Mouse (Mus musculus) liver, embryonic 14.5 days (tissue): ENCODE measurements around the gene Dynlt1f. TPM values are rescaled to one million over a fixed set of nuclear protein-coding genes. Genes with fewer than 3 reads are reported as not detected.
"Not testable (repeated sequence)": the region's sequence is repeated elsewhere in the genome, so short reads cannot be mapped to it uniquely, and the experiment has no call there.

Experiments used
- ATAC-seq: fragments of 200-750 bp; cut with Nextera tagmentation; 2 replicates; pipeline ENCODE4 v1.8.0; 2017; ENCODE audit warnings: moderate number of reproducible peaks, mild to moderate bottlenecking, moderate library complexity; ENCODE audit not compliant: insufficient read depth
- DNase-seq, 3 experiments: peaks; one replicate each; pipeline ENCODE4 v3.0.0-alpha.2; 2012 to 2013; ENCODE audit warnings: low read depth in 3 of 3, low spot score in 3 of 3
- H3K27ac ChIP-seq: fragments of 300-500 bp; sonication (generic); 2 replicates; pipeline ENCODE4 v1.5.1; 2014; ENCODE audit warnings: moderate library complexity, mild to moderate bottlenecking, control low read depth, inconsistent platforms
- H3K27me3 ChIP-seq: fragments of 300-500 bp; sonication (generic); 2 replicates; pipeline ENCODE4 v1.6.1; 2014; ENCODE audit warnings: mild to moderate bottlenecking, low read length, moderate library complexity; ENCODE audit not compliant: control insufficient read depth, insufficient read depth
- H3K36me3 ChIP-seq: fragments of 300-500 bp; sonication (generic); replicated peaks from 2 replicates; pipeline ENCODE4 v1.6.1; 2014; ENCODE audit warnings: low read depth; ENCODE audit not compliant: control insufficient read depth, insufficient read depth
- H3K4me1 ChIP-seq, 2 experiments: fragments of 200-500 bp in 1 of 2; fragments of 300-500 bp in 1 of 2; sonication (generic) in 1 of 2; replicated peaks; 2 replicates each; pipeline ENCODE4 v1.6.1; 2012 to 2014; ENCODE audit warnings: antibody characterized with exemption in 1 of 2, inconsistent platforms in 1 of 2, low read length in 1 of 2; ENCODE audit not compliant: control insufficient read depth in 2 of 2, insufficient read depth in 2 of 2
- H3K4me2 ChIP-seq: fragments of 300-500 bp; sonication (generic); 2 replicates; pipeline ENCODE4 v1.6.1; 2014; ENCODE audit warnings: low read depth, mild to moderate bottlenecking, control low read depth, moderate library complexity
- H3K4me3 ChIP-seq, 2 experiments: fragments of 200-500 bp in 1 of 2; fragments of 300-500 bp in 1 of 2; sonication (generic) in 1 of 2; 2 replicates each; pipeline ENCODE4 v1.5.1; 2012 to 2014; ENCODE audit warnings: low read depth in 2 of 2, low read length in 2 of 2, mild to moderate bottlenecking in 2 of 2, control low read depth in 1 of 2, inconsistent platforms in 1 of 2, moderate library complexity in 1 of 2; ENCODE audit not compliant: insufficient read depth in 1 of 2
- H3K9ac ChIP-seq: fragments of 300-500 bp; sonication (generic); replicated peaks from 2 replicates; pipeline ENCODE4 v1.6.1; 2014; ENCODE audit warnings: mild to moderate bottlenecking, control low read depth, moderate library complexity
- H3K9me3 ChIP-seq: fragments of 300-500 bp; sonication (generic); 2 replicates; pipeline ENCODE4 v1.6.1; 2016; ENCODE audit warnings: low read length, mixed read lengths; ENCODE audit not compliant: control insufficient read depth
- WGBS: fragments of 180-500 bp; shearing (Covaris S2); extraction: QIAGEN DNeasy Blood & Tissue Kit; methylation state at CpG from one replicate; pipeline ENCODE4 v1.1.7; 2014; ENCODE audit not compliant: insufficient replicate concordance; 5-methylcytosine and 5-hydroxymethylcytosine counted together
- polyA plus RNA-seq, 2 experiments: library from polyadenylated mRNA; depleted of rRNA in 1 of 2; stranded (reverse) in 1 of 2; unstranded in 1 of 2; fragments of >200 nt; fragmentation: Nextera tagmentation in 1 of 2; extraction: Ambion mirVana in 1 of 2; gene quantifications; 2 replicates each; pipeline versions ENCODE4 v1.2.1 to v1.2.3; 2012 to 2014

Gene Dynlt1f
- polyA plus RNA-seq (2012; rRNA removed) = 61.5 and 69.6 TPM in 2 replicates
- 106 and 109 TPM in 2 replicates for polyA plus RNA-seq (2014; fragmentation: Nextera tagmentation; extraction: Ambion mirVana)

- peak; percentile 93 for ATAC-seq
- not testable (repeated sequence) for H3K27me3 ChIP-seq, H3K9me3 ChIP-seq, H3K4me1 ChIP-seq, DNase-seq, H3K27ac ChIP-seq, H3K36me3 ChIP-seq
- Histone ChIP-seq H3K9ac (peak within 1 kb of the TSS; percentile 69), H3K4me2 (peak within 1 kb of the TSS; percentile 73), H3K4me3 (peak within 1 kb of the TSS; percentile 55 to 66)
- 3% methylated on average over 22 of the region's 33 CpGs for WGBS
Observed at GRCm38 (mm10) chr17:6655567-6656281, at the start of gene Dynlt1f. Dynlt1f (minus strand) TSS chr17:6655900.

DNA sequence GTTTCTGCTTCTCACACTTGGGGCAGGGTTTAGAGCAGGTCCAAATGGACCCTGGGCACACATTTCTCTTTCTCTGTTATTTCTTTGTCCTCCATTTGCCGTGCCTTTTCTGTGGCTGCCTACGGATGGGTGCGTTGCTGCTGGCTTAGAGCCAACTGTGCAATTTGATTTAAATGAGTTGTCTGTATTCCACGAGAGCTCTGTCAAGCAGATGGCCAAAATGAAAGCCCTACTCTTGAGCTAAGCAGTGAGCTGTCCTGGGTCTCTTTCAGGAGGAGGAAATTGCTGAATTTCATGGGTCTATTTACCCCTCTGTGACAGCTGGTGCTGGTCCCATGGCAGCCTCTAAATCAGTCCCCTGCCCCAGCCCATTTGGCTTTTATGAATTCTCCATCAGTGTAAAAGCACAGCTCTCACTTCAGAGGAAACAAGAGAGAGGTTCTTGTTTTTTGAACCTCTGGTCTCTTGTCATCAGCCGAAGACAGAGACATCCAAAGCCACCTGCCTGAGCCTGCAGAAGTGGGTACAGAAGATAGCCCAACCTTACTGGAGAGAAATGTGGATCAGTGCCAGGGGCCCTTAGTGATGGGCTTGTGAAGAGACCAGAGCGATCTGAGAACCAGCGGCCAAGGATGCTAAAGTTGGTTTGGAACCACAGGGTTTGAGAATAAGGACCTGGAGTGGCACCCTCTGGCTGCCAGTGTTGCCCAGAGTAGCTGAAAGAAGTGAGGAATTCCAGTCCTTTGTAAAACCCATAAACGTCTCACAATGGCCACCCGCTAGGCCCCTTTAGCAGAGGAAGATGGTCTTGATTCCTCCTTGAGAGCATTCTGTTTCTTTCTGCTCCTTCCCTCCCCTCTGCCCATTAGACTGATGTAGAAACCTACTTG lies 47.9 kb upstream of the Dynlt1f start:
- H3K27me3 ChIP-seq, DNase-seq, H3K27ac ChIP-seq, H3K9me3 ChIP-seq, ATAC-seq, H3K4me2 ChIP-seq, H3K4me3 ChIP-seq, H3K4me1 ChIP-seq, H3K36me3 ChIP-seq, H3K9ac ChIP-seq: not testable (repeated sequence)
- 73% methylated on average over 6 of the region's 9 CpGs for WGBS

DNA sequence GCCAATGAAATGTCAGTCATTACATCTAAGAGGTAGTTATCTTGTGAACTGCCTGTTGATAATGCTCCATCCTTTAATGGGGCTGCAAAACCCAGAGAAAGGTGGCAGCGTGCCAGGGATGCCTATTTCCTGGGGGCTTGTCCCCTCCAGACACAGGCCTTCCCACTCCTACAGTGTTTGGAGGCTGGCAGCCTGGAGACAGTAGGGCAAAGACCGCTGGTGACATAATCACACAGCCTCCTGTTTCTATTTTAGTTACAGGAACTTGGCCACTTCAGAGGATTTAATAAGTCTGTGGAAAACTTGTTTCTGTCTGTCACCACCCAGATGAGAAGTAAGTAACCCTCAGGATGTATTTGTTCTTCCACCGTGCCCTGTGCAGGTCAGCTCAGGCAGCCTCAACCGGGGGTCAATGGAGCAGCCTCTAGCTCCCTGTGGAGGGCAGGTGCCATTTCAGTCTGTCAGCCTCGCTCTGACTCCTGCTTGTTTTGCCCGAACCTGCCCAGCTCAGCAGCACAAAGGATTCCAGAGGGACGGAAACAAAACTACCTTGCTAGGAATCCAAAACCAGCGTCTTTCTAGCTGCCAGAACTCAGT lies 47.0 kb upstream of the Dynlt1f start:
- not testable (repeated sequence) for ATAC-seq, DNase-seq, H3K4me3 ChIP-seq, H3K36me3 ChIP-seq, H3K9ac ChIP-seq, H3K9me3 ChIP-seq, H3K27ac ChIP-seq, H3K27me3 ChIP-seq, H3K4me2 ChIP-seq, H3K4me1 ChIP-seq
- WGBS = 48% methylated on average over 2 of the region's 8 CpGs

DNA sequence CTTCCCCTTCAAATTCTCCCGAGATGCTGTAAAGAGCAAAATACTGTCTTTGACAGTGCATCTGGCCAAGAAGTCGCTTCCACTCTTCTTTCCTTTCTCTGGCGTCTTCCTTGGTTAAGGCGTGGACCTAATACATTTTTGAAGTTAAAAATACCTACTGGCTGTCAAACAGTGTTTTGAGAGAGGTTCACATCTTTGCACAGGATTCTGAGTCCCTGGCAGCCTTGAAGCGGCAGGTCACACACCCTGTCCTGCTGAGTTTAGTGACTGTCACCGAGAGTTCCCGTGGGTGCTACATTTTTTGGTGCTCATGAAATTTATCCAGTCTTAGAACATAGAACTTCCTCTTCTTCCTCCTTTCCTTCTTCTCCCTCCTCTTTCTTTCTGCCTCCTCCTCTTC lies 44.4 kb upstream of the Dynlt1f start:
- WGBS = 51% methylated on average over 4 of the region's 7 CpGs
- not testable (repeated sequence) for H3K4me3 ChIP-seq, H3K27me3 ChIP-seq, H3K36me3 ChIP-seq, H3K4me1 ChIP-seq, H3K9me3 ChIP-seq, ATAC-seq, H3K27ac ChIP-seq, H3K9ac ChIP-seq, DNase-seq, H3K4me2 ChIP-seq

DNA sequence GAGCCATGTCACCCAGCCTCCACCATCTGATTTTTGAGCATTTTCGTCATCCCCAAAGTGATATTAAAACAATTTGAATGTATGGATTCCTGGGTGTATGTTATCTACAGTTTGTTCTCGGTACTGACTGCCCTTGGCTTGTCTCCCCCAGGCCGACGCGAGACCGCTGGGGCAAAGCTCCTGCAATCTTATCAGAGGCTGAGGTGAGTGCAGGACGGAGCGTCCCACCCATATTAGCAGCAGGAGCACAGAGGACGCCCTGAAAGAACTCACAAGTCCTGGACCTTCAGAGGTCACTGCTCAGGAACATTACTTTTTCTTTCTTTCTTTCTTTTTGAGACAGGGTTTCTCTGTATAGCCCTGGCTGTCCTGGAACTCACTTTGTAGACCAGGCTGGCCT lies 43.8 kb upstream of the Dynlt1f start:
- not testable (repeated sequence) for H3K27me3 ChIP-seq, H3K9ac ChIP-seq, H3K4me1 ChIP-seq, H3K4me2 ChIP-seq, DNase-seq, H3K9me3 ChIP-seq, H3K36me3 ChIP-seq, H3K4me3 ChIP-seq, ATAC-seq, H3K27ac ChIP-seq
- WGBS = 31% methylated on average over 8 of the region's 9 CpGs
